Mouse (Mus musculus): ENCODE data around the gene Tmem120b.

Tmem120b gene

DNA sequence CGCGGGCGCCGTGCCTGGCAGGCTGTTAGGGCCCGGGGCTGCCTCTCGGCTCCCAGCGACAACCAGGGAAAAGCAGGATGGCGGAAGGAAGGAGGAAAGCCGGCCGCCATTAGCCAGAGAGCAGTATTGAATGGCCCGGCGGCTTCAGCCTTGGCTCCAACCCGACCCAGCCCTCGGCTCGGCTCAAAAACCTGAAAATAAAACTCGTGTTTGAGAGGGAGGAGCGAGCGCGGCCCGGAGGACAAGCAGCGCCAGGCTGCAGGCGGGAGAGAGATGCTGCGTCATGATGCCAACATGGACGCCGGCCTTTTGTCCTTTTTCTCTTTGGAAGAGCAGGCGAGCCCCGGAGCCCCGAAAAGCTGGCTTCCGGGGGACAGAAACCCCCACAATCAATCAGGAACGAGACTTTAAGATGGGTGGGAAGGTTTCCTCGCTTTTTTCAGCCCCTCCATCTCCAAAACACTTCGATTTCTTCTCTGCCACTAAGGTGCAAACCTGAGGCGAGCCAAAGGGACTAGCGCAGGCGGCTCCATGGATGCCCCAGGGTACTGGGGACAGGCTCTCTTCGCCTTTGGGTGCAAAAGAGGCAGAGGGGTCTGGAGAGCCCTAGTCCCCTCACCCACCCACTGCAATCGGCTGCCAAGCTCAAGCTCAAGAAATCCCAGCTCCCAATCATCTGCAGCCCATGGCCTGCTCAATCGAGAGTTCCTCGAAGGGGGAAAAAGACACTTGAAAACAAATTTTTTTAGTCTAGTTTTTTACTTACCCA is 70.9 kb downstream of the Tmem120b start:
- in situ Hi-C loops (cut with MboI, MseI) = loop anchor here (10.0 kb wide), 1 partner anchor 976 kb away; the partner anchor contains the start of genes Arl6ip4 and Ogfod2

DNA sequence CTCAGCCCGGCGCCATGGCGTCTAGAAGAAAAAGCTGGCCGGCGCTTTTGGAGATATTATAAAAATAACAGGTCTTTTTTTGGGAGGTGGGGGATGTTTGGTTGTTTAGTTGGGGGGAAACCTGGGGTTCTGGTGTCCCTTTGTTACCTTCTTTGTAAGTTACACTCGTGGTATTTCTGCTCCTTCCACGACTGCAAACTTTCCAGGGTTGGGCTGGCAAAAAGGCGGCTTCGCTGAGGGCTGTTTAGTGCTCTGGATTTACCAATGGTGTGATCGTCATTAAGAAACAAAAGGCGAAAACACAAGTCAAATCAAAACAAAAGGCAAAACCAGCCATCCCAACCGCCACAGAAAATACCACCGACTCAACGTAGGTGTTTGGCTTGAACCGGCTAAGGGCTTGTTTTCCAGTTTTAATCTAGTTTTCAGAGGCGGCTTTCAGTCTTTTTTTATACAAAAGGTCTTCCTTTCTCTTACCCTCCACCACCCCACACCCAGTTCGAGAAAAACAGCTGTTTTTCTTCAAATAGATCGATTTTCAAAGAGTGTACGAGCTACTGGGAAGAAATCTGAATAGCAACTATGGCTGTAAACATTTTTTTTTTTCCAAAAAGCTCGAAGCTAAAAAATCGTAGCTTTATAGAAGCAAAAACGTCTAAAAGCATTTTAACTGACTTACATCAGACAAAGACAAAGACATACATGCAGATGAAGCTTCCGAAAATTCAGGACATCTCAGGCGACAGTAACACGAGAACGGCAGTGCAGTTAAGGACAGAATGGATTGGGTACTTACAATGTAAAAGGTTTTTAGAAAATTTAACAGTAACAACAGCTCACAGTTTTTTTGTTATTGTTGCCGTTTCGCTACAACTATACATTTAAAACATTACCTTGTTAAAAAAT is 71.8 kb downstream of the Tmem120b start:
- in situ Hi-C loops (cut with MboI, MseI) = loop anchor here (10.0 kb wide), 1 partner anchor 975 kb away; the partner anchor contains the start of genes Arl6ip4 and Ogfod2

DNA sequence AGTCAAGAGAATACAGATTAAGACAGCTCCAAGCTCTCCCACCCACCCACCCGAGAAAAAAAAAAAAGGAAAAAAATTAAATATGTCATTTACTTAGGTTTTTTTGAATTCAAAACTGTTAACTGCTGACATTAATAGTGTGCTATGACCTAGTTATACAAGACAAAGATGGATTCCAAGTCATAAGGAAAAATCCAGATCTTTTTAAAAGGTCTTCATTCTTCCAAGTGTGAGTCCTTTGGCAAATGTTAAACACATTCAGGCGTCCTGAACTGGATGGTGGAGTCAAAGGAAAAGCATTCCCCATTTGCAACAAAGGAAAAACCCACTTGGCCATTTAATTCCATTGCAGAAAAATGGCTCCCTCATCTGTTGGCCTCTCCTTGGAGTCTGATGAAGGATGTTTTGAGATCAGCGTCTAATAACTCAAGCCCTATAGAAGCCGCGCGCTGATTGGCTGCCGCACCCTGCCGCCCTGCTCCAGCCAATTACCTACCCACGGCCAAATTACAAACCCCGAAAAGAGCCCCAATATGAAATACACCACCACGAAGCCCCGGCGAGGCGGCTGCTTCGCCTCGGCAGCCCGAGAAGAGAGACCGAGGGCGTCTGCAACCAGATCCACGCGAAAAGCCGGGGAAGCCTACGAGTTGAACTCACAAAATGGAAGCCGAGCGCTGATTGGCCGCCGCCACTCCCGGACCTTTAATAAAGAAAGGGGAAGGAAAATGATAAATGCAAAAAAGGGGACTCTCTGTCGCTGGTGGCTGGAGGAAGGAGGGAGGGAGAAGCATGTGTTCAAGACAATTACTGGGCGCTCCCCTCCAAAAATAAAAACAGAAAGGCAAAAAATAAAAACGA is 72.7 kb downstream of the Tmem120b start:
- in situ Hi-C loops (cut with MboI, MseI) = no loop called here

DNA sequence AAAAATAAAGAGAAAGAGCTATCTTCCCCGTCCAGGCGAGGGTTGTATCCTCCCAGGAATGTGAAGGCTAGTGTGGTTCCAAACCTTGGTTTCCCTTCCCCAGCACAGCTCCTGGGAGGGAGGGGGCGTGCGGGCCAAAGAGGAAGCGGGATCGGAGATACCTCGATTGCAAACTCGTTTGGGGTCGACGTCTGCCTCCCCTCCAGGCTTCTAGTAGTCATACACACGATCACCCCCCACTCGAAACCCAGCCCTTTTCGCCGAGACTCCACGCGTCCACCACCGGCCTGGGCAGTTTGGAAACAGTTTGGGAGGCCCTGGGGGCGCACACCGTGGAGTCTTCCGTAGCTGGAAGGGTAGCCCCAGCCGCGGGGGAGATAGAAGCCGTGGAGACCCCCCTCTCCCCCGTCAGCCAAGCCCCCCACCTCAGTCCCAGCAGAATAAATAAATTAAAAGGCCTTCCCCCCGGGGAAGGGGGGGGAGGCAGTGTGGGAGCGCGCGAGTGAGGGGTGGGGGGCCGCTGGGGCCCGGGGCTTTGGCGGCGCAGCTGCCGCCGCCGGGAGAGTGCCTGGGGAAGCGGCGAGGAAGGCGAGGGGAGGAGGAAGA is 73.4 kb downstream of the Tmem120b start:
- in situ Hi-C loops (cut with MboI, MseI) = no loop called here

DNA sequence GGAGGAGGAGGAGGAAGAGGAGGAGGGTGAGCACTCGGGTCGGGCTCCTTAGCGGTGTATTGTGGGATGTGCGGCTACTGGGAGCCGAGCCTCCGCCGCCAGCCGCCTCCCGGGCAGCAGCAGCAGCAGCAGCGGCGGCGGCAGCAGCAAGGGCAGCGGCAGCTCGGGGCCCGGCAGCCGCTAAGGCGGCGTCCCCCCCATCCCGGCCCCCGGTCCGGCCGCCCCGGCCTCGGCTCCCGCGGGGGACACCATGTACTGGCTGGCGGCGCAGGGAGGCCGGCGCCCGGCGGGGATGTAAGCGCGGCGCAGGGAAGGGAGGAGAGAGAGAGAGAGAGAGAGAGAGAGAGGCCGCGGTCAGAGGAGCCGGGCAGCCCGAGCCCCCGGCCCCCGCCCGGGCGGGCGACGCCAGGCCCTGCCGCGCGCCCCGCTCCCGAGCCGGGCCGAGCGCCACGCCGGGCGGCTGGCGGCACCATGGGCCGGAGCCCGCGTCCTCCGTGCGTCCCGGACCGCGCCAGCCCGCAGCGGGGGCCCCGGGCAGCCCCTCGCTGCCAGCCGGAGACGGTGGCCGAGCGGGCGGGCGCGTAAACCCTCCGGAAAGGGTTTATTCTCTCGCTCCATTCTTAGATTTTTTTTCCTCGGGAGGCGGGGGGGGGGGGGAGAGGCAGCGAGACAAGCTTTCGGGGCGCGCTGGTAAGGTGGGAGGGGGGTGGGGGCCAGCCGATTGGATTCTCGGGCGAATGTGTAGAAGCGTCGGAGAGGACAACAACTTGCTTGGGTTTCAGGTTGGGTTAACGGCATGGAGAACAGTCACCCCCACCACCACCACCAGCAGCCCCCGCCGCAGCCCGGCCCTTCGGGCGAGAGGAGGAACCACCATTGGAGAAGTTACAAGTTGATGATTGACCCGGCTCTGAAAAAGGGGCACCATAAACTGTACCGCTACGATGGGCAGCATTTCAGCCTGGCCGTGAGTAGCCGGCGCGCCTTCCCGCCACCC is 74.2 kb downstream of the Tmem120b start, which contains the start of gene Setd1b:
Gene Setd1b (plus strand): TSS at position 33 of the 997 bp plus-strand sequence.
- in situ Hi-C loops (cut with MboI, MseI) = no loop called here

DNA sequence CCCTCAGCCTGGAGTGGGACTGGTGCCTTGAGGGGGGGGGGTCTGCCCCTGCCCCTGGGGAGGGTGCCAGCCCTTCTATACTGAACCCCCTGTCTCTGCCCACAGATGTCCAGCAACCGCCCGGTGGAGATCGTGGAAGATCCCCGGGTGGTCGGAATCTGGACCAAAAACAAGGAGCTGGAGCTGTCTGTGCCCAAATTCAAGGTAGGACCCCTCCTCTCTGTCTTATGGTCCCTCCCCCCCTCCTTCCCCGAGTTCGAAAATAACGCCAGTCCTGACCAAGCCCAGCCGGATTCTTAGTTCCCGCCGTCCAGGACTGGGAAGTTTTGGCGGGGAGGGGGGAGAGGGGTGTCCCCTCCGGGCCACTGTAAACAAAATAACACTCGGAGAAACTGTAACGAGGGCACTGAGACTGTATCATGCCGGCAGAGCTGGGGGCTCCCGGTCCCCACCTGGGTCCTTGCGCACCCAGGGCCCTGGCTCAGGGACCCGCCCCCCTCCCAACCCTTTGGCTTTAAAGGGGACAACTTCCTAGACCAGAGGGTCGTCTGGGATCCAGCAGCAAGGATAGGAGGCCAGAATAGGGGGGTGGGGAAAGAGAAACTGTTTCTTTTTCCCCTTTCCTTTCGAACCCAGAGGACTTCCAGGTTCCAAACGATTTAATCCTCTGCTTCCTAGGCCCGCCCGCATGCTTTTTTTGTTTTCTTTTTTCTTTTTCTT is 75.2 kb downstream of the Tmem120b start:
- in situ Hi-C loops (cut with MboI, MseI) = no loop called here

DNA sequence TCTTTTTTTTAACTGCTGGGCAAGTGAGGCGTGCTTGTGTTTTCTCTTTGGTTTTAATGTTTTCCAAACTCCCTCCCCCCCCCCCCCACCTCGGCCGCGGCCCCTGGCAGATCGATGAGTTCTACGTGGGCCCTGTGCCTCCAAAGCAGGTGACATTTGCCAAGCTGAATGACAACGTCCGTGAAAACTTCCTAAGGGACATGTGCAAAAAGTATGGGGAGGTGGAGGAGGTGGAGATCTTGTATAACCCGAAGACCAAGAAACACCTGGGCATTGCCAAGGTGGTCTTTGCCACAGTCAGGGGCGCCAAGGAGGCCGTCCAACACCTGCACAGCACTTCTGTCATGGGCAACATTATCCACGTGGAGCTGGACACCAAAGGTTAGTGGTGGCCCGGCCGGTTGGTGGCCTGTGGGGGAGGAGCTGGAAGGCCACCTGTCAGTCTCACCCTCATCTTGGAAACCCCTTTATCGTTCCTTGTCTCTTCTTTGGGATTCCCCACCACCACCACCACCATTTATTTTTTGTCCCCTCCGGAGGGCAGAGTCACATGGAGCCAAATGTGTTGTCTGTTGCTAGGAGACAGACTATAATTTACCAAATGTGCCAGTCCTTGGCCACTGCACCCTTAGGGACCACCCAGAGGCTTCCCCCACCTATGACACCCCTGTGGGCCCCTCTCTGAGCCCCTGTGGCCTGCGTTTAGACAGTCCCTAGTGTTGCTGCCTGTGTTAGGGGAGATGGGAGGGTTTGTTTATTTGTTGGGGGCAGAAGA is 75.9 kb downstream of the Tmem120b start:
- in situ Hi-C loops (cut with MboI, MseI) = no loop called here

DNA sequence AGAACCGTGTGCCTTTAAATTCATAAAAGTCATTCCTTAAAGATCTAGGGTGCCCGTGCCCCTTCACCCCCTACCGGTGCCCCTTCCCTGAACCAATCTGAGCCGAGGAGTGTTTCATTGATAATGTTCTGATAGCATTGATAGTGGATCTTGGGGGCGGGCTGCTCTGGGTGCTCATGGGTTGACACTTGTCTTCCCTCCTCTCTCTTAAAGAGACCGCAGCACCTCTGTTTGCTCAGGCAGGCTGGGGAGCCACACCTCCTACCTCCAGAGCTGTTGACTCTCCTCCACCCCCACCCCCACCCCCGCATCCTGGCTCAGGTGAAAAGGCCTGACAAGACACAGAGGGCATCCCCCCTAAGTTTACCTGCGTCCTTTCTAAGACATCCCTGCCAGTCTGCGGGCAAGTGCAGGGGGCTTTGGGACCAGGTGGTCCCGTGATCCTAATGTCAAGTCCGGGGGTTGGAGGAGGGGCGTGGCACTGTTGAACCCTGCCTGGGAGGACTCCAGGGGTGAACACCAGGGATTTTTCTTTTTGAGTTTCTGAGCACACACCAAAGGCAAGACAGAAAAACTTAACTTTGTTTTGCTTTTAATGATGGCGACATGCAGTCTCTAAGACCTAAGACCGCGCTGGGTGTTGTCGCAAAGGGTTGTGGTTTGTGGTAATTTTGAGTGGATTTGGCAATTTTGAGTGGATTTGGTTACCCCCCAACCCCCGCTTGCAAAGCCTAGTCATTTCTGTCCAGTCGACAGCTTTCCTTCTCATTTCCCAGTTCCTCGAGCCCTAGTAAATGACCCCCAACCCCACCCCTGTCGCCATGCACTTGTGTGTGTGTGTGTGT is 76.8 kb downstream of the Tmem120b start:
- in situ Hi-C loops (cut with MboI, MseI) = no loop called here

DNA sequence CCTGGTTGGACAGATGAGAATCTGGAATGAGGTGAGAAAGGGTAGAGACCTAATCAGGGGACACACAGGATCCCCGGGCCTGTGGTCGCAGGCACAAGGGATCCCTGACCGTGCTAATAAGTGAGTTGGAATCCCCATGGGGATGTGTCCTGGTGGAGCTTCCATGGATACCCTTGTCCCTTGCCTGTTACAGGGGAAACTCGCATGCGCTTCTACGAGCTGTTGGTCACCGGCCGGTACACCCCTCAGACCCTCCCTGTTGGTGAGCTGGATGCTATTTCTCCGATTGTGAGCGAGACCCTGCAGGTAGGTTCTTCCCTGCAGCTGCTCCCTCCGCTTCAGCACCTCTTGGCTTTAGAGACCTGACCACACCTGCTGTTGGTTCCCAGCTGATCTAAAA is 78.1 kb downstream of the Tmem120b start:
- in situ Hi-C loops (cut with MboI, MseI) = no loop called here

DNA sequence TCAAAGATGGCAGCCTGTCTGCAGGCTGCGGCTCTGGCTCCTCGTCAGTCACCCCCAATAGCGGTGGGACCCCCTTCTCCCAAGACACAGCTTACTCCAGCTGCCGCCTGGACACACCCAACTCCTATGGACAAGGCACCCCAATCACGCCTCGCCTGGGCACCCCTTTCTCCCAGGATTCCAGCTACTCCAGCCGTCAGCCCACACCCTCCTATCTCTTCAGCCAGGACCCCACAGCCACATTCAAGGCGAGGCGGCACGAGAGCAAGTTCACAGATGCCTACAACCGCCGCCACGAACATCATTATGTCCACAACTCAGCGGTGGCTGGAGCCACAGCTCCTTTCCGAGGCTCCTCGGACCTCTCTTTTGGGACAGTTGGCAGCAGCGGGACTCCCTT is 79.4 kb downstream of the Tmem120b start:
- in situ Hi-C loops (cut with MboI, MseI) = no loop called here

DNA sequence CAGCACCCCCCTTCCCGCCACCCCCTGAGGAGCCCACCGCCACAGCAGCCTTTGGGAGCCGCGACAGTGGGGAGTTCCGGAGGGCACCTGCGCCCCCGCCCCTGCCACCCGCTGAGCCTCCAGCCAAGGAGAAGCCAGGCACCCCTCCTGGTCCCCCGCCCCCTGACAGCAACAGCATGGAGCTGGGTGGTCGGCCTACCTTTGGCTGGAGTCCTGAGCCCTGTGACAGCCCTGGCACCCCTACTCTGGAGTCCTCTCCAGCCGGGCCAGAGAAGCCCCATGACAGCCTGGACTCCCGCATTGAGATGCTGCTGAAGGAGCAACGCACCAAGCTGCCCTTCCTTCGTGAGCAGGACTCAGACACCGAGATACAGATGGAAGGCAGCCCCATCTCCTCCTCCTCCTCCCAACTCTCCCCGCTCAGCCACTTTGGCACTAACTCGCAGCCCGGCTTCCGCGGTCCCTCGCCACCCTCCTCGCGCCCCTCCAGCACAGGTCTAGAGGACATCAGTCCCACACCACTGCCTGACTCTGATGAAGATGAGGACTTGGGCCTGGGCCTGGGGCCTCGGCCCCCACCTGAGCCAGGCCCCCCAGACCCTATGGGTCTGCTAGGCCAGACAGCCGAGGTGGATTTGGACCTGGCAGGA is 80.0 kb downstream of the Tmem120b start:
- in situ Hi-C loops (cut with MboI, MseI) = no loop called here

DNA sequence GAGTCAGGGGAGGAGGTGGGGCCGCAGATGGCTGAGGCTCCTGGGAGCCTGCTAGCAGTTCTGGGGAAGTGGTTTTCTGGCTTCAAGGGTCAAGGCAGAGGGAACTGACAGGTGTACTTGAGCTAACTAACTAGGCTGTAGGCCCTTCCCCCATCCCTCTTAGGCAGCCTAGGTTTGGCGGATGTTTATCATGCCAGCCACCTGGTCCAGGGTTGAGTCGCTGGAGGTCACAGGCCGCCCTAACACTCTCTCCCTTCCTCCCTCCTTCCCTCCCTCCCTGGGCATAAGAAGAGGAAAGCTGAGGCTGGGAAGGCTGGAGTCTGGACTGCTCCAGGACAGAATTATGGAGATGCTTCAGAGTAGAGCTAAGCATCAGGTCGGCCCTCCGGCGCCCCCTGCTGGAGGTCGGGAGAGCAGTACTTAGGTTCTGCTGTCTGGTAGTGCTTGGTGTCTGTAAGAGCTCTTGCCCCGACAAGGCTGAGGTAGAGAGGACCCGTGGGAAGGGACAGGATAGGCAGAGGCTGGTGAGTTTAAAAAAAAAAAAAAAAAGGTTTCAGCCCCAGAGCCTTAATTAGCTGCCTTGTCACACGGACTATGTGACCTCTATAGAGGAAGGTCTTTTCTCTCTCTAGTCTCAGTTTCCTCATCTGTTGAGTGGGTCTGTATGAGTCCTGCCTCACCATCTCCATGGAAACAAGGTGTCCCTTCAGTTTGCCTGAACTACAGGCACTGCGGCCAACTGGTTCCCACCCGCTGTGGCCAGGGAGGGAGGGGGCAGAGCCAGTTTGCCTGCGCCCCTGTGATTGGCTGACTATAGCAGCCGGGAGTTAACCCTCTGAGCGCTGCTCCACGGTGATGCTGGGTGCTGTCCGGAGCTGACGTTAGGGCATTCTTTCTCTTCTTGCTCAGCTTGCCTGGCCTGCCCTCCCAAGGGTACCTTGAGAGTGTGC is 81.5 kb downstream of the Tmem120b start:
- in situ Hi-C loops (cut with MboI, MseI) = no loop called here

DNA sequence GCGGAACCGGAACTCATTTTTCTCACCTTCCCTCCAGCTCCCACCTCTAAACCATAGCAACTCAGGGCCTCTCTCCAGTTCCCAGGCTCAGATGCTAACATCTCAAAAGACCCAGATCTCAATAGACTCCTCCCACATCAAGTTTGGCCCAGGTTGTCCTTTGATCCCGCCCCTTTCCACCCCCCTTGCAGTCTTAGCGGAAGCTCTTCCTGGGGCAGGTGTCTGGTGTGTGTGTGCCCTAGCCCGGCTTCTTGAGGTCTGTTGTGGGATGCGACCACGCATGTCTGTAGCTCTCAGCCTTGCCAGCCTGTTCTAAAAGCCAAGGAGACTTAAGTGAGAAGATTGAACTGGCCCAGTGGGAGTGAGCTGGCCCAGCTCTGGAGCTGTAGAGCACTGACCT is 82.4 kb downstream of the Tmem120b start:
- in situ Hi-C loops (cut with MboI, MseI) = no loop called here

DNA sequence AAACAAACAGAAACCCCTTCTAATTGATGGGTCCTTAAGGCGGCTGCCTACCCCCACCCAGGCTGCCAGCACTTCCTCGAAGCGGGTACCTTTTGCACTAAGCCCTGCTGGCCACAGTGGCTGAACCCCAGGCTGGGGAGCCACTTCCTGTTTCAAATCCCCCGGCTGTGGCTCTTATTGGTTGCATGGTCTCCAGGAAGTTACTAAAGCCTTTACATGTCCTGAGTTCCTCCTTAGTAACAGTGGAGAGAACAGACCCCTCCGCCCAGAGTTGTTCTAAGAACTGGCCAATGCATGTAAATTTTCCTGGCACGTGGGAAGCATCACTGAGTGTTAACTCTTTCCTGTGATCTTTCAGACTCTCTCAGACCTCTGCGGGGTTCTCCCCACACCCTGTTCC is 82.9 kb downstream of the Tmem120b start:
- in situ Hi-C loops (cut with MboI, MseI) = no loop called here

DNA sequence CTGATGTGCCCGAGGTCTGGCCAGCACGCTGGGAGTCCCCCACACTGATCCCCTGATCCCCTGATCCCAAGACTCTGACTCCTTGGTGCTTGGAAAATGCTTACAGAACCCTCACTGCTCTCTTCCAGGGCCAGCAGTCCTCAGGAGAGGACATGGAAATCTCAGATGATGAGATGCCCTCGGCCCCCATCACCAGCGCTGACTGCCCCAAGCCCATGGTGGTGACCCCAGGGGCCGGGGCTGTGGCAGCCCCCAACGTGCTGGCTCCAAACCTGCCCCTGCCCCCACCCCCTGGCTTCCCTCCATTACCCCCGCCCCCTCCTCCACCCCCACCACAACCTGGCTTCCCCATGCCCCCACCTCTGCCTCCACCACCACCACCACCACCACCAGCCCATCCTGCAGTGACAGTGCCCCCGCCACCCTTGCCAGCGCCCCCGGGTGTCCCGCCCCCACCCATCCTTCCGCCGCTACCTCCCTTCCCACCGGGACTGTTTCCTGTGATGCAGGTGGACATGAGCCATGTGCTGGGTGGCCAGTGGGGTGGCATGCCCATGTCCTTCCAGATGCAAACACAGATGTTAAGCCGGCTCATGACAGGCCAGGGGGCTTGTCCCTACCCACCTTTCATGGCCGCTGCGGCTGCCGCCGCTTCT is 83.6 kb downstream of the Tmem120b start:
- in situ Hi-C loops (cut with MboI, MseI) = no loop called here

All from regulatory T cell (primary cell).